Mouse (Mus musculus) heart, adult 2 months (tissue): ENCODE measurements around the gene Lcn9. TPM values are rescaled to one million over a fixed set of nuclear protein-coding genes. Genes with fewer than 3 reads are reported as not detected.

Experiments used
- DNase-seq, 2 experiments: peaks; one replicate each; pipeline ENCODE4 v3.0.0; 2021
- H3K27ac ChIP-seq: fragments of 200-600 bp; 2 replicates; pipeline ENCODE4 v1.8.1; 2022
- H3K27me3 ChIP-seq: fragments of 200-500 bp; 2 replicates; pipeline ENCODE4 v1.6.1; 2012; ENCODE audit warnings: mild to moderate bottlenecking, low read length, inconsistent platforms, mixed read lengths; ENCODE audit not compliant: control insufficient read depth, insufficient read depth
- H3K36me3 ChIP-seq: fragments of 200-500 bp; 2 replicates; pipeline ENCODE4 v1.6.1; 2012; ENCODE audit warnings: low read length, inconsistent platforms; ENCODE audit not compliant: control insufficient read depth, insufficient read depth
- H3K4me1 ChIP-seq: fragments of 200-500 bp; 2 replicates; pipeline ENCODE4 v1.6.1; 2011; ENCODE audit warnings: low read length; ENCODE audit not compliant: control insufficient read depth, insufficient read depth
- H3K4me3 ChIP-seq: fragments of 200-600 bp; 2 replicates; pipeline ENCODE4 v1.8.1; 2022
- H3K79me2 ChIP-seq: fragments of 200-500 bp; replicated peaks from 2 replicates; pipeline ENCODE4 v1.6.1; 2012; ENCODE audit warnings: mild to moderate bottlenecking, inconsistent platforms, low read length, moderate library complexity, mixed read lengths; ENCODE audit not compliant: control insufficient read depth, insufficient read depth
- H3K9ac ChIP-seq: fragments of 200-500 bp; 2 replicates; pipeline ENCODE4 v1.6.1; 2012; ENCODE audit warnings: low read depth, mild to moderate bottlenecking, control low read depth, inconsistent platforms, low read length, mixed read lengths
- CTCF ChIP-seq: fragments of 200-600 bp; IDR thresholded peaks from 2 replicates; pipeline ENCODE4 v1.8.1; 2022; ENCODE audit warnings: antibody characterized with exemption, mild to moderate bottlenecking, moderate library complexity
- EP300 ChIP-seq: fragments of 200-500 bp; IDR thresholded peaks from 2 replicates; pipeline ENCODE4 v1.6.1; 2011; ENCODE audit warnings: low read depth, low read length, control low read depth; ENCODE audit not compliant: insufficient read depth
- POLR2A ChIP-seq: fragments of 200-500 bp; IDR thresholded peaks from 2 replicates; pipeline ENCODE4 v1.6.1; 2011; ENCODE audit warnings: mild to moderate bottlenecking, low read depth, low read length, control low read depth; ENCODE audit not compliant: insufficient read depth
- WGBS: fragments of 180-500 bp; shearing (Covaris S2); methylation state at CpG from one replicate; pipeline ENCODE4 v1.1.7; 2018; 5-methylcytosine and 5-hydroxymethylcytosine counted together
- intact Hi-C: fragments of 180-260 bp; cut with DNase I; formaldehyde crosslinking; loops from one replicate; pipeline ENCODE4 v1.15.1; 2025
- polyA plus RNA-seq: library from polyadenylated mRNA; depleted of rRNA; stranded (reverse); fragments of >200 nt; gene quantifications from 2 replicates; pipeline ENCODE4 v1.2.3, GENCODE M21; 2012
- total RNA-seq, 2 experiments: library from RNA; stranded (reverse); gene quantifications; 2 replicates each; pipeline ENCODE4 v1.2.3; 2021

Lcn9 gene
- total and polyA plus RNA-seq, 3 experiments, result not detected

GRCm38 (mm10) chr2:25836291-25836690 is 13.3 kb downstream of the Lcn9 start:
- Histone ChIP-seq H3K27ac (no peak overlapping the region), H3K4me1 (no peaks in the 10 kb centered on the region), H3K27me3 (no peaks in the 10 kb centered on the region), H3K9ac (no peak overlapping the region), H3K36me3 (no peaks in the 10 kb centered on the region), H3K79me2 (no peaks in the 10 kb centered on the region), H3K4me3 (no peak overlapping the region)
- TF ChIP-seq EP300 (peak; percentile 34; the same call in 1 of the 2 replicates), CTCF (peak; percentile 94; the same call in 1 of the 2 replicates), POLR2A (no peak)
- WGBS, result 51% methylated on average over 5 of the region's 5 CpGs
- intact Hi-C loops, result loop anchor here (2.0 to 10.0 kb wide), 4 partner anchors 96 to 436 kb away; partner anchors contain the start of gene Ubac1
- peak; percentile 57 to 77 for DNase-seq

GRCm38 (mm10) chr2:25842161-25842560 is 19.2 kb downstream of the Lcn9 start:
- H3K79me2 ChIP-seq, result no peaks in the 10 kb centered on the region
- intact Hi-C loops, result no loop called here
- TF ChIP-seq CTCF (no peak), POLR2A (no peak), EP300 (no peak)

GRCm38 (mm10) chr2:25842758-25843157 is 19.8 kb downstream of the Lcn9 start:
- WGBS, result 62% methylated on average over 1 of the region's 1 CpGs
- Histone ChIP-seq H3K79me2 (no peaks in the 10 kb centered on the region), H3K27ac (no peak overlapping the region), H3K36me3 (no peaks in the 10 kb centered on the region), H3K4me3 (no peak overlapping the region), H3K4me1 (no peaks in the 10 kb centered on the region), H3K27me3 (no peaks in the 10 kb centered on the region), H3K9ac (no peak overlapping the region)
- intact Hi-C loops, result no loop called here
- TF ChIP-seq POLR2A (no peak), EP300 (no peak), CTCF (no peak)
- DNase-seq, result no peak

More at GRCm38 (mm10) chr2:25842161-25842560, 19.2 kb downstream of the Lcn9 start:
- no peak for DNase-seq
- H3K9ac ChIP-seq, result no peak overlapping the region
- H3K27ac ChIP-seq, result no peak overlapping the region
- H3K4me1 ChIP-seq, result no peaks in the 10 kb centered on the region
- 51% methylated on average over 4 of the region's 4 CpGs for WGBS
- no peaks in the 10 kb centered on the region for H3K36me3 ChIP-seq
- H3K4me3 ChIP-seq, result no peak overlapping the region
- no peaks in the 10 kb centered on the region for H3K27me3 ChIP-seq

GRCm38 (mm10) chr2:25844097-25844496 is 21.1 kb downstream of the Lcn9 start:
- no peak overlapping the region for H3K27ac ChIP-seq
- no peaks in the 10 kb centered on the region for H3K79me2 ChIP-seq
- intact Hi-C loops, result no loop called here
- WGBS, result 88% methylated on average over 3 of the region's 3 CpGs
- no peak for TF ChIP-seq CTCF
- no peak for TF ChIP-seq POLR2A
- TF ChIP-seq EP300, result no peak
- no peak overlapping the region for H3K4me3 ChIP-seq
- no peaks in the 10 kb centered on the region for H3K27me3 ChIP-seq
- no peaks in the 10 kb centered on the region for H3K36me3 ChIP-seq
- no peaks in the 10 kb centered on the region for H3K4me1 ChIP-seq
- H3K9ac ChIP-seq, result no peak overlapping the region
- DNase-seq, result no peak

GRCm38 (mm10) chr2:25846516-25846915 is 23.6 kb downstream of the Lcn9 start:
- Histone ChIP-seq H3K4me1 (no peaks in the 10 kb centered on the region), H3K79me2 (no peaks in the 10 kb centered on the region), H3K36me3 (no peaks in the 10 kb centered on the region), H3K9ac (no peak overlapping the region), H3K27me3 (no peaks in the 10 kb centered on the region), H3K4me3 (no peak overlapping the region), H3K27ac (no peak overlapping the region)
- no peak for TF ChIP-seq EP300
- TF ChIP-seq POLR2A, result no peak
- TF ChIP-seq CTCF, result no peak
- WGBS, result 72% methylated on average over 8 of the region's 8 CpGs
- no peak for DNase-seq
- intact Hi-C loops, result no loop called here

GRCm38 (mm10) chr2:25847226-25847625 is 24.3 kb downstream of the Lcn9 start, which contains the start of gene Sohlh1:
TSS of gene Sohlh1 (minus strand) at chr2:25847248.
- H3K9ac ChIP-seq, result no peak within 1 kb of the TSS
- no peak within 1 kb of the TSS for H3K4me3 ChIP-seq
- intact Hi-C loops, result no loop called here
- no peaks in the 10 kb centered on the region for H3K27me3 ChIP-seq
- no peak for DNase-seq
- TF ChIP-seq POLR2A, result no peak
- no peak for TF ChIP-seq EP300
- no peak for TF ChIP-seq CTCF
- no peaks in the 10 kb centered on the region for H3K36me3 ChIP-seq
- no peak within 1 kb of the TSS for H3K27ac ChIP-seq
- H3K4me1 ChIP-seq, result no peaks in the 10 kb centered on the region; the same call in 1 of the 2 replicates
- H3K79me2 ChIP-seq, result no peaks in the 10 kb centered on the region
- WGBS, result 73% methylated on average over 16 of the region's 16 CpGs
